Mouse (Mus musculus) olfactory bulb, adult 2 months (tissue): ENCODE data around the gene Tagap. TPM values are rescaled to one million over a fixed set of nuclear protein-coding genes. Genes with fewer than 3 reads are reported as not detected.
"Not testable (repeated sequence)": the region's sequence is repeated elsewhere in the genome, so short reads cannot be mapped to it uniquely, and the experiment has no call there.

Source experiments
- H3K27ac ChIP-seq: fragments of 200-500 bp; 2 replicates; pipeline ENCODE4 v1.5.1; 2012; ENCODE audit warnings: low read depth, low read length; ENCODE audit not compliant: insufficient read depth
- H3K4me1 ChIP-seq: fragments of 200-500 bp; 2 replicates; pipeline ENCODE4 v1.6.1; 2012; ENCODE audit warnings: low read length; ENCODE audit not compliant: control insufficient read depth, insufficient read depth
- H3K4me3 ChIP-seq: fragments of 200-500 bp; 2 replicates; pipeline ENCODE4 v1.5.1; 2012; ENCODE audit warnings: mild to moderate bottlenecking, low read depth, low read length, moderate library complexity; ENCODE audit not compliant: insufficient read depth
- WGBS: fragments of 180-500 bp; shearing (Covaris S2); methylation state at CpG from one replicate; pipeline ENCODE4 v1.1.7; 2018; 5-methylcytosine and 5-hydroxymethylcytosine counted together
- polyA plus RNA-seq: library from polyadenylated mRNA; stranded (reverse); fragments of >200 nt; gene quantifications from 2 replicates; pipeline ENCODE4 v1.2.4, GENCODE M21; 2012; ENCODE audit warnings: low replicate concordance; ENCODE audit not compliant: missing spikeins, insufficient read depth, insufficient read length

Gene Tagap
- polyA plus RNA-seq, 1 experiment, result not detected

GRCm38 (mm10) chr17:7963333-7963732 lies 37.5 kb downstream of the Tagap start:
- 96% methylated on average over 4 of the region's 4 CpGs for WGBS
- not testable (repeated sequence) for H3K4me1 ChIP-seq, H3K27ac ChIP-seq, H3K4me3 ChIP-seq

DNA sequence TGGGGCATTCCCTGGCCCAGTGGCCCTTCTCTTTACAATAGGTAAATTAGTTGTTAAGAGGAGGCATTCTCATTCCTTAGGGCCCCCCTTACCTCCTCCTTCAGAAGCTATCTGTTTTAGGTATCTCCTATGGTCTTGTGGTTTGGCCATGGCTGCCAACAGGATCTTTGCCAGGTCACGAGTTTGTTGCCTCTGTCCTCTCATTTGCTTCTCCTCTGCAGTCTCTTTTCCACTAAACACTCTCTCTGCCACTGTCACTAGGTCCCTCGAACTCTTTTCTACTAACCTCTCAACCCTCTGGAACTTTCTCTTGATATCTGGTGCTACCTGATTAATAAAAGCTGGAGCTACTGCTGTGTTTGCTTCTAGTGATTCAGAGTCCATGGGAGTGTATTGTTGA lies 38.6 kb downstream of the Tagap start:
- H3K27ac ChIP-seq, H3K4me1 ChIP-seq, H3K4me3 ChIP-seq: not testable (repeated sequence)
- WGBS, result 88% methylated on average over 2 of the region's 2 CpGs

GRCm38 (mm10) chr17:7968490-7968889 lies 42.7 kb downstream of the Tagap start:
- not testable (repeated sequence) for H3K4me3 ChIP-seq, H3K27ac ChIP-seq, H3K4me1 ChIP-seq
- 76% methylated on average over 4 of the region's 5 CpGs for WGBS

GRCm38 (mm10) chr17:7969782-7970181 lies 44.0 kb downstream of the Tagap start:
- not testable (repeated sequence) for H3K4me1 ChIP-seq, H3K27ac ChIP-seq, H3K4me3 ChIP-seq
- WGBS, result 76% methylated on average over 2 of the region's 6 CpGs

DNA sequence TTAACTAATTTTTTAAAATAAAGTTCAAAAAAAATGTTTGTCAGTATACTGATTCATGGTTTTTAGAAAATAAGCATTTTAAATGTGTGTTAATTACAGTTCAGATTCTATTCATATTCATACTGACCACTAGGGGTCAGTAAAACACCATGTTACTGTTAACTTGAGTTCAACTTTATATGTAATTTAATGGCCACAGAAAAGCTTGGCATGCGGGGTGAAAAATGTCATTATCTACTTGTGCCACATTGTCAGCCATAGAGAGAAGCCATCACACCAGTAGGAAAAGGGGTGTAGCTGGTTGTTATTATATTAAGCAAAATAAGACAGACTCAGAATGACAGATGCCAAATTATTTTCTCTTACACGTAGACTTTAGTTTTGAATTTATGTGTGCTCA lies 57.7 kb downstream of the Tagap start:
- WGBS, result 63% methylated on average over 1 of the region's 2 CpGs
- H3K4me1 ChIP-seq, H3K4me3 ChIP-seq, H3K27ac ChIP-seq: not testable (repeated sequence)

Other genes with a start within 250 kb of the Tagap start
- gene Fndc1, start 98.7 kb upstream of the Tagap start, polyA plus RNA-seq, result not detected in 2 replicates
- gene Rsph3a, start 19.6 kb downstream of the Tagap start, polyA plus RNA-seq, result not detected in 2 replicates
- not detected in 2 replicates for gene Gm49673, start 221.8 kb downstream of the Tagap start, polyA plus RNA-seq
- not detected in 2 replicates for gene Rnaset2a, start 222.1 kb downstream of the Tagap start, polyA plus RNA-seq
- gene Fgfr1op, start 239.5 kb downstream of the Tagap start, polyA plus RNA-seq, result not detected in 2 replicates